Mouse (Mus musculus): ENCODE measurements at regions not wholly inside any gene's neighbourhood (a gene's known extent, or its start where the extent isn't known, plus 50 kb on each side); places are given as distances from the start of the nearest gene placed in this dataset.
"Not testable (repeated sequence)": the region's sequence is repeated elsewhere in the genome, so short reads cannot be mapped to it uniquely, and the experiment has no call there.

DNA sequence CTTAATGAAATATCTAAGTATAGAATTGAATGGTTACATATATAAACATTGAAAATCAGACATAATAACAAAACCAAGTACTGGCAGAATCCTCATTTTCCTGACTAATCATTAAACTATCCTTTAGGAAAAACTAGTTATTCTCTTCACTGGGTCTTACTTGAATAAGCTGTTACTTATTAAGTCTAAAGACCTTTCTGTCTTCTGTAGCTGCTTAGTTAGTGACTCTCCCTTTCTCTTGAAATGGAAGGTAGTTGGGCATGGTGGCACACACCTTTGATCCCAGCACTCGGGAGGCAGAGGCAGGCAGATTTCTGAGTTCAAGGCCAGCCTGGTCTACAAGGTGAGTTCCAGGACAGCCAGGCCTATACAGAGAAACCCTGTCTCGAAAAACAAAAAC lies 135.9 kb upstream of the Abcb5 start:
- DNase-seq (ENCODE audit: low read depth, low spot score); H3K27me3 ChIP-seq (ENCODE audit: control insufficient read depth, insufficient read depth, low read length, poor library complexity, severe bottlenecking); H3K36me3 ChIP-seq (ENCODE audit: control insufficient read depth, insufficient read depth, low read length, poor library complexity, severe bottlenecking): not testable (repeated sequence)

- H3K36me3 ChIP-seq (ENCODE audit: control insufficient read depth, insufficient read depth, low read length, poor library complexity, severe bottlenecking) = no peaks in the 10 kb centered on the region
- DNase-seq (ENCODE audit: low read depth, low spot score) = no peak
- no peaks in the 10 kb centered on the region for H3K27me3 ChIP-seq (ENCODE audit: control insufficient read depth, insufficient read depth, low read length, poor library complexity, severe bottlenecking)
These were observed 133.5 kb upstream of the Abcb5 start for GRCm38 (mm10) chr12:119099736-119100135.

GRCm38 (mm10) chr12:119097814-119098213 lies 131.6 kb upstream of the Abcb5 start:
- H3K27me3 ChIP-seq (ENCODE audit: control insufficient read depth, insufficient read depth, low read length, poor library complexity, severe bottlenecking) = no peaks in the 10 kb centered on the region
- no peaks in the 10 kb centered on the region for H3K36me3 ChIP-seq (ENCODE audit: control insufficient read depth, insufficient read depth, low read length, poor library complexity, severe bottlenecking)
- no peak for DNase-seq (ENCODE audit: low read depth, low spot score)

GRCm38 (mm10) chr12:119094314-119094713 lies 128.1 kb upstream of the Abcb5 start:
- DNase-seq (ENCODE audit: low read depth, low spot score) = no peak
- no peaks in the 10 kb centered on the region for H3K36me3 ChIP-seq (ENCODE audit: control insufficient read depth, insufficient read depth, low read length, poor library complexity, severe bottlenecking)
- H3K27me3 ChIP-seq (ENCODE audit: control insufficient read depth, insufficient read depth, low read length, poor library complexity, severe bottlenecking) = no peaks in the 10 kb centered on the region

GRCm38 (mm10) chr12:119093402-119093801 lies 127.2 kb upstream of the Abcb5 start:
- Histone ChIP-seq H3K36me3 (ENCODE audit: control insufficient read depth, insufficient read depth, low read length, poor library complexity, severe bottlenecking) (no peaks in the 10 kb centered on the region), H3K27me3 (ENCODE audit: control insufficient read depth, insufficient read depth, low read length, poor library complexity, severe bottlenecking) (no peaks in the 10 kb centered on the region)
- DNase-seq (ENCODE audit: low read depth, low spot score) = no peak

DNA sequence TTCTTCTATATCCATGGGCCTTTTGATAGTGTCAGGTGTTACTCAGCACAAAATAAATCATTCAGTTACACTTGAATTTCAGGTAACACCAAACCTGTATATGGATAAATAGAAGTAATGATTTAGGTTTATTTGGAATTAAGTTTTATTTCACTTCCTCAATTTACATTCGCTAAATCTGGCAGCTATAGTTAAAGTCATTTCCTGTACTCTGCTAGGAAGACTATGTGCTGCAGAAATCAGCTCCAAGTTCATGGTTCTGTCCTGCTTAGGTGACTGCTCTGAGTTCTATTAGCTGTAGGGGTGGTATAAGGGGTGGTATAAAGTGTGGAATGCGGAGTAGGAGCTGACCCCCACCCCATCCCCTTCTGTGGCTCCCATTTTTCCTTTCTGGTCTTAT lies 123.1 kb upstream of the Abcb5 start:
- peak; percentile 25 for DNase-seq (ENCODE audit: low read depth, low spot score)
- H3K36me3 ChIP-seq (ENCODE audit: control insufficient read depth, insufficient read depth, low read length, poor library complexity, severe bottlenecking) = no peaks in the 10 kb centered on the region
- no peaks in the 10 kb centered on the region for H3K27me3 ChIP-seq (ENCODE audit: control insufficient read depth, insufficient read depth, low read length, poor library complexity, severe bottlenecking)

- no peaks in the 10 kb centered on the region for H3K36me3 ChIP-seq (ENCODE audit: control insufficient read depth, insufficient read depth, low read length, poor library complexity, severe bottlenecking)
- no peak for DNase-seq (ENCODE audit: low read depth, low spot score)
- no peaks in the 10 kb centered on the region for H3K27me3 ChIP-seq (ENCODE audit: control insufficient read depth, insufficient read depth, low read length, poor library complexity, severe bottlenecking)
These were observed 122.4 kb upstream of the Abcb5 start for GRCm38 (mm10) chr12:119088666-119089065.

- H3K36me3 ChIP-seq (ENCODE audit: control insufficient read depth, insufficient read depth, low read length, poor library complexity, severe bottlenecking) = no peaks in the 10 kb centered on the region
- no peaks in the 10 kb centered on the region for H3K27me3 ChIP-seq (ENCODE audit: control insufficient read depth, insufficient read depth, low read length, poor library complexity, severe bottlenecking)
- no peak for DNase-seq (ENCODE audit: low read depth, low spot score)
These were observed 118.6 kb upstream of the Abcb5 start for GRCm38 (mm10) chr12:119084814-119085213.

- no peak for DNase-seq (ENCODE audit: low read depth, low spot score)
- H3K36me3 ChIP-seq (ENCODE audit: control insufficient read depth, insufficient read depth, low read length, poor library complexity, severe bottlenecking) = no peaks in the 10 kb centered on the region
- H3K27me3 ChIP-seq (ENCODE audit: control insufficient read depth, insufficient read depth, low read length, poor library complexity, severe bottlenecking) = no peaks in the 10 kb centered on the region
These were observed 116.6 kb upstream of the Abcb5 start for GRCm38 (mm10) chr12:119082781-119083180.

DNA sequence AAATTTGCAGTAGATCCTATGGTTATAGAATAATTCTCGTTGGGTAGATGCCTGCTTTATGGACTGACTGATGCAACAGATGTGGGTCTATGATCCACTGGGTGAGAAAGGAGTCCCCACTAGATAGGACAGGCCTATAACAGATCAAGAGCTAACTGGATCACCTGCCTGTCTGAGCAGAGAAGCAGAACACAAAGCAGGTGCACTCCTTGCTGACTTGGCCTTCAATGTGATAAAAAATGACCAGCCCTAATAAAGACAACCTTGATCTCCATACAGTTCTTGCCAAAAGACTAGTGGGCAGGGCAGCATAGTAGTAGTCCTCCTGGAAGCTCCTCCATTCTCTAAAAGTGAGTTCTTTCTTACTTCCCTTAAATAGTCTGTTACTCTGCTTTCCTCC lies 109.6 kb upstream of the Abcb5 start:
- no peaks in the 10 kb centered on the region for H3K36me3 ChIP-seq (ENCODE audit: control insufficient read depth, insufficient read depth, low read length, poor library complexity, severe bottlenecking)
- no peak for DNase-seq (ENCODE audit: low read depth, low spot score)
- no peaks in the 10 kb centered on the region for H3K27me3 ChIP-seq (ENCODE audit: control insufficient read depth, insufficient read depth, low read length, poor library complexity, severe bottlenecking)

GRCm38 (mm10) chr12:119074742-119075478 lies 108.7 kb upstream of the Abcb5 start:
- Histone ChIP-seq H3K36me3 (ENCODE audit: control insufficient read depth, insufficient read depth, low read length, poor library complexity, severe bottlenecking) (no peaks in the 10 kb centered on the region), H3K27me3 (ENCODE audit: control insufficient read depth, insufficient read depth, low read length, poor library complexity, severe bottlenecking) (no peaks in the 10 kb centered on the region)
- no peak for DNase-seq (ENCODE audit: low read depth, low spot score)

GRCm38 (mm10) chr12:119074147-119074546 lies 107.9 kb upstream of the Abcb5 start:
- Histone ChIP-seq H3K36me3 (ENCODE audit: control insufficient read depth, insufficient read depth, low read length, poor library complexity, severe bottlenecking) (no peaks in the 10 kb centered on the region), H3K27me3 (ENCODE audit: control insufficient read depth, insufficient read depth, low read length, poor library complexity, severe bottlenecking) (no peaks in the 10 kb centered on the region)
- DNase-seq (ENCODE audit: low read depth, low spot score) = no peak

DNA sequence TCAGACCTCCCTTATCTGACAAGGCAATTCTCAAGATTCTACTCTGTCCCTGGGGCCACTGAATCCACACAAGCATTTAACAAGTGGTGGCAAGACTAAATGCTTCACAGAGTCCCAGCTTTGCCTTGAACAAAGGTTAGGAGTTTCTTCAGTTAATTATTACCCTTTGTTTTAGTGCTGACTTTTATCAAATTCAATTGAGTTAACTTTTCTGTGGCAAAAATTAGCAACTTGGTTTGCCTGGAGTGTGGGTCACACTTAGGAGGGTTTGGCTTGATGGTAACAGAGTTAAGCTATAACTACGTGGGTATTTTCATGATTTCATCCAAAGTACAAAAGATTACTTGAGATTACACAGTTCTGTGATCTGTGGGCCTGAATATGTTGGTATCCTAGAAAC lies 104.7 kb upstream of the Abcb5 start:
- Histone ChIP-seq H3K27me3 (ENCODE audit: control insufficient read depth, insufficient read depth, low read length, poor library complexity, severe bottlenecking) (no peaks in the 10 kb centered on the region), H3K36me3 (ENCODE audit: control insufficient read depth, insufficient read depth, low read length, poor library complexity, severe bottlenecking) (no peaks in the 10 kb centered on the region)
- DNase-seq (ENCODE audit: low read depth, low spot score) = no peak

GRCm38 (mm10) chr12:119070446-119070845 lies 104.2 kb upstream of the Abcb5 start:
- H3K27me3 ChIP-seq (ENCODE audit: control insufficient read depth, insufficient read depth, low read length, poor library complexity, severe bottlenecking) = no peaks in the 10 kb centered on the region
- no peaks in the 10 kb centered on the region for H3K36me3 ChIP-seq (ENCODE audit: control insufficient read depth, insufficient read depth, low read length, poor library complexity, severe bottlenecking)
- no peak for DNase-seq (ENCODE audit: low read depth, low spot score)

GRCm38 (mm10) chr12:119069747-119070146 lies 103.5 kb upstream of the Abcb5 start:
- no peak for DNase-seq (ENCODE audit: low read depth, low spot score)
- Histone ChIP-seq H3K27me3 (ENCODE audit: control insufficient read depth, insufficient read depth, low read length, poor library complexity, severe bottlenecking) (no peaks in the 10 kb centered on the region), H3K36me3 (ENCODE audit: control insufficient read depth, insufficient read depth, low read length, poor library complexity, severe bottlenecking) (no peaks in the 10 kb centered on the region)

GRCm38 (mm10) chr12:119068079-119068478 lies 101.9 kb upstream of the Abcb5 start:
- H3K27me3 ChIP-seq (ENCODE audit: control insufficient read depth, insufficient read depth, low read length, poor library complexity, severe bottlenecking) = no peaks in the 10 kb centered on the region
- no peaks in the 10 kb centered on the region for H3K36me3 ChIP-seq (ENCODE audit: control insufficient read depth, insufficient read depth, low read length, poor library complexity, severe bottlenecking)
- DNase-seq (ENCODE audit: low read depth, low spot score) = no peak
